Mouse (Mus musculus) brain, embryonic 14.5 days (tissue): ENCODE data around the gene Med28. TPM values are rescaled to one million over a fixed set of nuclear protein-coding genes. Genes with fewer than 3 reads are reported as not detected.
A peak's percentile ranks its signal among the peaks of the same experiment; 100 is the strongest.

ENCODE experiments used
- DNase-seq: peaks from one replicate; pipeline ENCODE4 v3.0.0-alpha.2; 2011; ENCODE audit warnings: low read depth
- CTCF ChIP-seq: fragments of 200-500 bp; IDR thresholded peaks from 2 replicates; pipeline ENCODE4 v1.5.1; 2012; ENCODE audit warnings: inconsistent platforms, mild to moderate bottlenecking, moderate library complexity, borderline replicate concordance; ENCODE audit not compliant: insufficient read depth, insufficient read length; ENCODE audit errors: extremely low read depth
- POLR2A ChIP-seq: fragments of 200-500 bp; IDR thresholded peaks from 2 replicates; pipeline ENCODE4 v1.6.1; 2012; ENCODE audit warnings: mild to moderate bottlenecking, inconsistent platforms, borderline replicate concordance; ENCODE audit not compliant: poor library complexity, insufficient read depth, insufficient read length, severe bottlenecking; ENCODE audit errors: extremely low read depth
- polyA plus RNA-seq: library from polyadenylated mRNA; depleted of rRNA; stranded (reverse); fragments of >200 nt; gene quantifications from 2 replicates; pipeline ENCODE4 v1.2.3, GENCODE M21; 2012; rRNA removed

Med28 gene
- polyA plus RNA-seq: 133 and 165 TPM in 2 replicates

DNA sequence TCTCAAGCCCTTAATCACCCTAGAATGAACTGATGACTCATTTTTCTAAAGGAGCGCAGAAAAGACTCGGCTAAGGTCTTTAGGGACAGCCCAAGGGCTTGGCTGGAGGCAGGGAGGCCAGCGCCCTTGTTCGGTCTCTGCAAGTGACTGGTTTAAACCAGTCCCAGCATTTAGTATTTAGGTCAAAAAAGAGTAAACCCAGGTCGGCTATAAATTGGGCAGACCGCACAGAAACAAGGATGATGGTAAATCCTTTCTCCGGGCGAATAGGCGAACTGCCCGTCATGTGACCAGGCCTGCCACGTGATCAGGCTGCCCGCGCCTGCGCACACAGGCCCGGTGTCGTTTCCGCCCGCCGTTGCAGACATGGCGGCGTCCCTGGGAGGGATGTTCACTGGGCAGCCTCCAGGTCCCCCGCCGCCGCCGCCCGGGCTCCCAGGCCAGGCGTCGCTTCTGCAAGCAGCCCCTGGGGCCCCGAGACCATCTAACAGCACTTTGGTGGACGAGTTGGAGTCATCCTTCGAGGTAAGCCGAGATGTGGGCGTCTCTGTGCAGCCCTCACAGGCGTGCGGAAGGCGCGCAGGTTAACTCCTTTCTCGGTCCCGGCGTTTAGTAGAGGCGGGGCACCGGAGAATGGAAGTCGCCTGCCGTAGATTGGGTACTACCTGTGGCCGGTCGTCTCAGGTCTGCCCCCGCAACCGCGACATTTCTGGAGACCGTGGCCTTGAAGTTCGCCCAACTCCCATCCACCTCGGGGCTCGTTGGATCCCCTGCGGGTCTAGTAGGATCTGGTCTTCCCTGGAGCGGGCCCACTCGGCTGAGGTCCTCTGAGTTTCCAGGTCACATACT, at the start of gene Med28:
Gene Med28 (plus strand): TSS at position 270 of the 849 bp plus-strand sequence.
- TF ChIP-seq POLR2A: peak; percentile 84
- TF ChIP-seq CTCF: no peak
- peak; percentile 97 for DNase-seq

DNA sequence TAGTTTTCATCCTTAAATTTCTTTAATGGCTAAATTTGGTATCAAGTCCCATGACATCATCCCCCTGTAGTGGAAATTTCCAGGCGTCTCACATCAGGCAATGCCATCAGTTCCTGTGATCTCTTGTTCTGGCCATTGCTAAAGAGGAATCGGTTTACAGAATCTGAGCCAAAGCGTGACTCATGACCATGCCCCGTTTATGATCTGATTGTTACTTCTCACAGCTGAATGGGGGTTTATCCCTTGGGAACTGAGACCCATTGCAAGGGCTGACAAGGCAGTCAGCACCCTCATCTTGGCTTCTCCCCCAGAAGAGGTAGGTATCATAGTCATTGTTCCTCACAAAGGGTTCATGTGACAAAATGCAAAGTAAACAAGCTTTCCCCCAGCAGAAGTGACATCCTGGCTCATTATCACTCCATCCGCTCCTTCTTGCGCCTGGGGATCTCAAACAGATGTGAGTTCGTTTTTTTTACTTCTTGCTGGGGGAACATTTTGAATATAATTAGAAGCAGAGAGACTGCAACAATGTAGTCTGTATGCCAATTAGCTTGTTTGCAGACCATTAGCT, 47.1 kb upstream of the Med28 start:
- TF ChIP-seq CTCF (no peak), POLR2A (no peak)
- peak; percentile 85 for DNase-seq

DNA sequence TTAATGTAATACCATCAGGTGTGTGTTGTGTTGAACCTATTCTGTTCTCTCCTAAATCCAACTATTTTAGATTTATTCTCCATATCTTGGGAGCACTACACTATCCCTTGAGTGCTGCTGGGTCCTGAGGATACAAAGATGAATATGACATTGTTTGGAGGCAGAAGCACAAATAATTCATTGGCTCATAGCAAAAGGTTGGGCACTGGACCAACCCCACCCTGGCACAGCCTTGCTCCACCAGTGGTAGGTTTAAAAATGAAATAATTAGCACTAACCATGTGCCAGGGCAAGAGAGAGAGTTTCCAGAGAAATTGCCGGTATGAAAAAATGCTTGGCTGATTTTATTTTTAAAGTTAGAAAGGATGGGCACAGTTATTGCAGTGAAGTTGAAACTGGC, 46.5 kb upstream of the Med28 start:
- DNase-seq: peak; percentile 63

GRCm38 (mm10) chr5:45474215-45474614, 45.8 kb upstream of the Med28 start:
- TF ChIP-seq POLR2A (no peak), CTCF (peak; percentile 61)

More for the DNA sequence above, 46.5 kb upstream of the Med28 start:
- TF ChIP-seq POLR2A (no peak), CTCF (no peak)

GRCm38 (mm10) chr5:45474758-45475157, 45.3 kb upstream of the Med28 start:
- TF ChIP-seq CTCF: no peak
- no peak for TF ChIP-seq POLR2A

More at GRCm38 (mm10) chr5:45474215-45474614, 45.8 kb upstream of the Med28 start:
- DNase-seq: peak; percentile 91

GRCm38 (mm10) chr5:45475771-45476170, 44.3 kb upstream of the Med28 start:
- no peak for TF ChIP-seq POLR2A
- TF ChIP-seq CTCF: no peak
- no peak for DNase-seq

More at GRCm38 (mm10) chr5:45474758-45475157, 45.3 kb upstream of the Med28 start:
- DNase-seq: no peak

DNA sequence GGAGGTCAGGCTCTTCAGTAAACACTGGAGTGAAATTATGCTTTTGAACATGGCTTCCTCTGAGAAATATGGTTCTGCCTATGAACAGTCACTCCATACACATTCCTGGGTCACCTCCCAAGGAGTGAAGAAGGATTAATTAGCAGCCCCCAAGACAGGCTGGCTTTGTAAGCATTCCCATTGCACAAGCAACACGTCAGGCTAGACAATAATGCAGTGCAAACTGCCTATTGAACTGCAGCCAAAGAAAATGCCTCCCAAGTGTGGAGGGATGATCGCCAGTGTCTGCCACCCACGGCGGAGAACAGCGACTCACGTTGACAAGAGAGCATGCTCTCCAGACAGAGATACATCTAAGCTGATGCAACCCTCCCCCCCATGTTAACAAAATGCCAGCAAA, 43.7 kb upstream of the Med28 start:
- DNase-seq: peak; percentile 80

DNA sequence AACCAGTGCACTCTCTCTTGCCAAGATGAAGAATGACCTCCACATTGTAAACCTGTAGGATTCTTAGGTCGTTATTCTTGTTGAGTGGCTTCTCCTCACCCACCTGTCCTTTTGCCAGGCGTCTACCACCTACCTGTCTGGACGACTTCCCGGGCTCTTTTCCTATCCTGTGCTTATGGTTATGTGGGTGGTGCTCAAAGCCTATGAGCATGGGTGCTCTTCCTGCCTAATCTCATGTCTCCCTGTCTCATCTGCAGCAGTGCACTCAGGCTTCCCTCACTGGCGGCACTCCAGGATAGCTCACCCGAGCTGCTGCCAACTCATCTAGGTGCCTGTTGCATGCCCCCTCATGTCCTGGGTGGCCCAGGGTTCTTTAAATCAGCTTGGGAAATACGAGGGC, 42.4 kb upstream of the Med28 start:
- DNase-seq: no peak
- TF ChIP-seq CTCF (no peak), POLR2A (no peak)

More for the DNA sequence above, 43.7 kb upstream of the Med28 start:
- TF ChIP-seq CTCF (no peak), POLR2A (no peak)

DNA sequence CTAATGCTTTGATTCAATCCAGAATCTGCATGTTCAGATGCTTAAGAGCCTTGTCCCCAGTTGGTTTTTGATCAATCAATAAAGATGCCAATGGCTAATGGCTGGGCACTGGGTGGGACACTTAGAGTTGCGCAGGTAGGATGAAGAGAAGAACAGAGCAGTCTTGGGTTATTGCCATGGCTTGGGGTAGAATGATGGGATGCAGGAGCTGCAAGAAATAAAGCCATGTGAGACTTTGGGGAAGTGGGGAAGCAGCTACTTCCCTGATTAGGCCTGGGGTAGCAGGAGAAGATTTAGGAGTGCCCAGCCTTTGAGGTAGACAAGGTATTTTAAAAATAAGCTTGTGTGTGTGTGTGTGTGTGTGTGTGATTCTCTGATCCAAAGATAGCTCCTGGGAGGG, 40.0 kb upstream of the Med28 start:
- no peak for TF ChIP-seq CTCF
- no peak for TF ChIP-seq POLR2A
- no peak for DNase-seq

DNA sequence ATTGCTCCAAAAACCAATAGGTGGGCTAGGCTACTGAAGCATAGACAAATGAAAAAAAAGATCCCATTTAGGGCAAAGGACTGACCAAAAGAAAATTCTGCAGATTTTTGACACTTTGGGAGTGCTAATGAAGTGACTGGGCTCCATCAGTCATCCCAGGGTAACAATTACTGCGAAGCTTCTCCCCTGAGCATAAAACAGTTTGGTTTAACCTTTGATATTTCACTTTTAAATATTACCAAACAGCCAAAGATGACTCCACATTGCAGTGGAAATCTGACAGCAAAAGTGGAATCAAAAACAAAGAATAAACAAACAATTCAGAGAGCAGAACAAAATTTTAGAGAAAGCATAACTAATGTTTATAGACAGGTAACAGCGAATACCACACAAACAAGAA, 38.9 kb upstream of the Med28 start:
- TF ChIP-seq POLR2A (no peak), CTCF (no peak)
- no peak for DNase-seq

DNA sequence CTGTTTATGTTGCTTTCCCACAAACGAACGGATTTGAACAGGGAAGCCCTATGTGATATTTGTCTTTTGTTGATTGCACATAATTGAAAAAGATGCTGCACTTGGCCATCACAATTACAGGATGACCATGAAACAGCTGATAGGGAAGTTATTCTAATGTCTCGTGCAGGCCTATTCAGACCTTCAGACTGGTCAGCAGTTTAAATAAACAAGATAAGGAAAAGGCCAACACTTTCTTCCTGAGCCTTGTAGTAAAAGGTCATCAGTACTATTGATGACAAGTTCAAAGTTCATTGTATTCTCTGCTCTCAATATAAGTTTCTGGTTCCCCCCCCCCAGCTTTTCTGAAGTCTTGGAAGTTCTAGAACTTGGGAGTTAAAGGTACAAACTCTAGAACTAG, 37.4 kb upstream of the Med28 start:
- no peak for TF ChIP-seq POLR2A
- TF ChIP-seq CTCF: no peak
- no peak for DNase-seq

DNA sequence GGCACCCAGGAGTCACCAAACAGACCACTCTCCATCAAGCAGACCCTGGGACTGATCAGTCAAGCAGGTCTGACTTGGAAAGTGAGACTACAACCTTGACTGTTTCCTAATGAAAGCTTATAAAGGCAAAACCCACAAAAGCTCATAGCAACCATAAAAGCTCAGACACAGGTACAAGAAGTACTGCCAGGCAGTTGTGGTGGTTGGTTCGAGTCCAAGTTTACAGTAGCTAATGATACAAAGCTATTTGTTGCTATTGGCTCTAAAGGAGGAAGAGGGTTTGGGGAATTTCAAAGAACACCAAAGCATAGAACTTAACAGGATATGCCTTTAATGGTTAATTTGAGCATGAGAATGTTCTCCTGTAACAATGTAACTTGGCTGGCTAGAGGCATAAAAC, 36.4 kb upstream of the Med28 start:
- no peak for DNase-seq
- TF ChIP-seq CTCF (no peak), POLR2A (no peak)

- peak; percentile 52 for DNase-seq
- TF ChIP-seq POLR2A: no peak
- TF ChIP-seq CTCF: no peak
These were observed 28.3 kb upstream of the Med28 start for GRCm38 (mm10) chr5:45491776-45492175.
